Mouse (Mus musculus) mature B cell (primary cell): ENCODE data around the gene Ubash3a.

Source experiments
- in situ Hi-C: fragments of 300-500 bp; cut with MboI; formaldehyde crosslinking; loops from 2 replicates; pipeline ENCODE4 v1.14.3; 2019

Ubash3a gene

DNA sequence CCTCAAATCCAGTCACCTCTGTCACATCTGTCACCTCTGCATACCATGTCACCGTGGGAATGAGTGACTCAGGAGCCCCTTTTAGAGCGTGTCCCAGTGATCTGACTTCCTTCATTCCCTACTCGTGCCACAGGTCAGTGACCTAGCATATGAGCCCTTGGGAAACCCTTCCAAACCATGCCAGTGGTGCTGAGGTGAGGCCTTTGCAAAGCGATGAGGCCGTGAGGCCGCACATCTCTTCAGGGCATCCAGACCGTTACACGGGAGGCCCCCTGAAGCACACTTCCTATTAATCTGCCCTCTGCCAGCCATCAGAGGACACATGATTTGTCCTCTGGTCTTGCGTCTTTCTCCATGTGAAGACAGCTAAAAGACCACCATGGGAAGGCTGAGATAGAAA, 71.9 kb downstream of the Ubash3a start:
- in situ Hi-C loops: no loop called here

DNA sequence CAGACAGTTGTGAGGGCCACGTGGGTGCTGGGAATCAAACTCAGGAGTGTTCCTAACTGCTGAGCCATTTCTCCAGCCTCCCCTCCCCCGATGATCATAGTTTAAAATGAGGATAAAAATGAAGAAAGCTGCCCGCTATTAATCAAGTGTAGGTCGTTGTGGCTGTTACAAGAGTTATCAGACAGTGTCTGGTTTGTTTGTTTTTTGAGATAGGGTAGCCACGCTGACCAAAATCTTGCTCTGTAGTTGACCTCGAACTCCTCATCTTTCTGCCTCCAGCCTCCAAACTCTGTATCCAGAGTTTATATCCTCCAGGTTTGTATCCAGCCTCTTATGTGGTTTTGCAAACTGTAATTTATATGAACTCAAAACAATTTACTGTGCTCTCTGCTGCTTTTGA, 72.6 kb downstream of the Ubash3a start:
- in situ Hi-C loops: no loop called here

DNA sequence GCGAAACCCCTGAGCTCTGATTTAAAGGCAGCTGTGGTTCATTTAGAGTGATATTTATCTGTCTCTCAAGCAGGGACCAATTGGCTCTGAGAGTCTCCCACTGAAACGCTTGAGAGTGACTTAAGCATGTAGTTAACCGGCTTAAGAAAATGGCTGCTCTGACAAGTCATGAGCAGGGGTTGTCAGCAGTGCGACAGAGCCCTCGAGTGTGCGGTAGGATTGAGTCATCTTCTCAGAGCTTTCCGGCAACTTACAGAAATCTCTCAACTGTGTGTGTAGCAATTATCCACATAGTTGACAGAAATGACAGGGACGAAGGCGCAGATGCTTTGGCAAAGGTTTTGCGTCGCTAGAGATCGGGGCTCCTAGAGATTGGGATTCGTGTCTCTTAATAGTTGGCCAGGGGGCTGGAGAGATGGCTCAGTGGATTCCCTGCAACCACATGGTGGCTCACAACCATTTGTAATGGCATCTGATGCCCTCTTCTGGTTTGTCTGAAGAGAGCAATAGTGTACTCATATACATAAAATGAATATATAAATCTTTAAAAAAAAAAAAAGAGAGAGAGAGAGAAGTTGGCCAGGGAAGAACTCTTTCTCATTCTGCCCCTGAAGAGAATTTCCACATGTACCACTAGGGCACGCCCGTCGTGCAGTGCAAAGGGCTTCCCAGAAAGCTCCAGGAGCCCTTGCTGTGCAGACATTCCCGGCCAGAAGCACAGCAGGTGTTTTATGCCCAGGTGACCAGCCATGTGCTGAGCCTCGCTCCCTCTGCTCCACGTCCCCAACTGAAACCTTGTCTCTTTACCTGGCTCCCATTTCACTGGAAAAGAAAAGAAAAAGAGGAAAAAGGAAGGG, 74.4 kb downstream of the Ubash3a start:
- in situ Hi-C loops: no loop called here

DNA sequence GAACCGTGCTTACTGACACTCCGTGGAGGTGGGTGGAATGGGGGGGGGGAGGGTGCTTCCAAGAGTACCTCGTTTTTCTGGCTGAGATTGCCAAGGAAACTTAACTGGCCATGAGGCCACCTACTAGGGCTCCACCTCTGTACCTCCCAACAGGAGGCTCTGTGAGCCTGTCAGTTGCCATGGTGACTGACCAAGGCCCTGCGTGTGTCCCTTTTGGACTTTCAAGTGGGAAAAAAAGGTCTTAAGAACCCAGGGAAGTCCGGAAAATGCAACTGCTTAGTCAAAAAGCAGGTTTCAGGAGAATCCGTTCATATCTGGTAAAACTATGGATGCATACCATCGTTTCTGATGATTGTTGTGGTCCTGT, 75.0 kb downstream of the Ubash3a start:
- in situ Hi-C loops: no loop called here

DNA sequence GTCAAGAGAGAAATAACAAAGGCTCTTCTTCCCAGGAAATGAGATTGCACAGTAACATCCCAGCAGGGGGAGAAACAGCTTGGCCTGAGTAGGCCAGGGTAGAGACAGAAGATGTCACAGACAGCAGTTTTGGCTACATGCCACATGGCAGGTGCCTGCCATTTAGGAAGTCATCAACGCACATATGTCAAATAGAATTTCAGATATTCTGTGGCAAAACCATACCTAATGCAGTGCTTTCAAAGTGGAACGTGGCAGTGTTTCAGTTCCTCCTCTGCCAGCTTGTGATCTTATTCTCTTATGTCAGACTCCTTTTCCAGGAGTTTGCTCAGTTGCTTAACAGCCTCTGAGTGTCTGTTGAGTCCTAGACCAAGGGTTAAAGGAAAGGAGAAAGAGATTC, 78.2 kb downstream of the Ubash3a start:
- in situ Hi-C loops: no loop called here

DNA sequence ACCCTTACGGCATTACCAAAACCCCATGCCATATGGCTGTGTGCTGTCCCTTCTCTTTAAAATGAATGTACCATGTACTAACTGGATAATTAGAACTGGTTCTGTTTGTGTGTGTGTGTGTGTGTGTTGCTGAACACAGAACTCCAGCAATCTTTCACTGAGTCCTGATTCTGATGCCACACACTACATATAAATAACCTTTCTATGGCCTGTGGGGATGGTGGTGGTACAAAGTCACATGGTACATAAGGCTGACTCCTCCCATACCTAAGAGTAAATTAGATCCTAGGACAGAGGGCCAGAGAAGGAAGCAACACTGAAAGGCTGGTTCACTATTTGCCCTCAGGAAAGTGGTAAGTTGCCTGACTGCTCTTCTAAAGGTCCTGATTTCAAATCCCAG, 78.8 kb downstream of the Ubash3a start, which contains the start of gene Slc37a1:
Slc37a1 (plus strand) TSS at position 301 of the 400 bp plus-strand sequence.
- in situ Hi-C loops: no loop called here

DNA sequence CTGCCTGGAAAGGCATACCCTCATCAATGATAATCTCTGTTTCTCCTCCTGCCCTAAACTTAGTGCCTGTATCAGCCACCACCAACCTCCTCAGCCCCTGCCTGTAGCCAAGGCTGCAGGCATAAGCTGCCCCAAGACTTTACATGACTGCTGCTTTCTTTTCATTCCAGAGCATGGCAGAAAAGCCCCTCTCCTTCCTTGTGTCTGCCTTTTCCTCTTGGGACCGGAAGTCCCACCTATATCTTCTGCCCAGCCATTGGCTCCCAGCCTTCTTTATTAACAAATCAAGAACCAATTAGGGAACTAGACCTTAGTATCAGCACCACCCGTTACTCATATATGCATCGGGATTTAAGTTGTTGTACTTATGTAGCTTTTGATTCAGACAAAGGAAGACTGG, 79.5 kb downstream of the Ubash3a start:
- in situ Hi-C loops: no loop called here

DNA sequence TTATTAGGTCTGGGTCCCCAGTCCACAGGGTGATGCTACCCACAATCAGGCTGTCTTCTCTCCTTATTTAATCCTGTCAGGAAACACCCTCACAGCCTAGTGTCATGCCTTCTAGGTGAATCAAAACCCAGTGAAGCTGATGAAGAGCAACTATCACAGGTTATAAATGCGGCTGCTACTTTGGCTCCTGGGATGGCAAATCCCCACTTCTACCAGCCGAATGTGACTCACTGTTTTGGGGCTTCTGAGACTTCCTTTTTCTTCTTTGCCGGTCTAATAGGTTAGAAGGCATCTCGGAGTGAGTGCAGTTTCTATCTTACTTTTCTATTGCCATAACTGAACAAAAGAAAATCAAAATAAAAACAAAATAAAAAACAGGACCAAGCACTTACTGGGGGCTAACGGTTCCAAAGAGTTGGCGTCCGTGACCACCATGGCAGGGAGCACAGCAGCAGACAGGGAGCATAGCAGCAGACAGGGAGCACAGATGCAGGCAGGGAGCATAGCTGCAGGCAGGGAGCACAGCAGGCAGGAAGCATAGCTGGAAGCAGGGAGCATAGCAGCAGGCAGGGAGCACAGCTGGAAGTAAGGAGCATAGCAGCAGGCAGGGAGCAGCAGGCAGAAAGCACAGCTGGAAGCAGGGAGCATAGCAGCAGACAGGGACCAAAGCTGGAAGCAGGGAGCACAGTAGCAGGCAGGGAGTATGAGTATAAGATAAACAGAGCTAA, 81.5 kb downstream of the Ubash3a start:
- in situ Hi-C loops: no loop called here

DNA sequence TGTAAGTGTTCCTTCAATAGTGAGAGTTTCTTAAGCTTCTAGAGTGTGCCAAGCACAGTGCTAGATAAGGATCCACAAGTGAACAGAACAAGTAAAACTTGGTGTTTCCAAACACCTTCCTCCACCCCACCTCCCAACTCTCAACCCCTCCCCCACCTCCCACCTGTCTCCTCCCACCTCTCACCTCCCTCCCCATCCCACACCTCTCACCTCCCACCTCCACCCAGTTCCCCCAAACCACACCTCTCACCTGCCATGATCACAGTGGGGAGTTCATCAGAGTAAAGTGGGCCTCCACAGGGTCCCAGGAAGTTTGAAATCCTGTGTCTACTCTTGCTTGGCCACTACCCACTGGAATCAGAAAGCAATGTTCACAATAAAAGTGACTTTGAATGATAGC, 82.6 kb downstream of the Ubash3a start:
- in situ Hi-C loops: no loop called here

DNA sequence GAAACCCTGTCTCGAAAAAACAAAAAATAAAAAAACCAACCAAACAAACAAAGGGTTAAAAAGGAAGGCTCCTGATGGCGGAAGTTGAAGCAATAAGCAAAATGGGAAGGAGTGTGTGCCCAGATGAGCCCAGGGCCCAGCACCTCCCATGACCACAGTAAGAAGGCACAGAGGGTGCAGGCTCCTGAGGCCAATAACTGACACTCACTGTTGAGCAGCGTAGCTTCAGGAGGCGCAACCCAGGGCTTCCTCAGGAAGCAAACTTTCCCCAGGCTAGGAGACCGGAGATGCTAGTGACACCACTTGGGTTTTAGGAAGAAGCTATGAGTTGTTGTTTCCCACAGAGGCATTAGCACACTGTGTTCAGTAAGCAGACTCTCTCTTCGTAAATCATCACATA, 83.2 kb downstream of the Ubash3a start:
- in situ Hi-C loops: no loop called here

DNA sequence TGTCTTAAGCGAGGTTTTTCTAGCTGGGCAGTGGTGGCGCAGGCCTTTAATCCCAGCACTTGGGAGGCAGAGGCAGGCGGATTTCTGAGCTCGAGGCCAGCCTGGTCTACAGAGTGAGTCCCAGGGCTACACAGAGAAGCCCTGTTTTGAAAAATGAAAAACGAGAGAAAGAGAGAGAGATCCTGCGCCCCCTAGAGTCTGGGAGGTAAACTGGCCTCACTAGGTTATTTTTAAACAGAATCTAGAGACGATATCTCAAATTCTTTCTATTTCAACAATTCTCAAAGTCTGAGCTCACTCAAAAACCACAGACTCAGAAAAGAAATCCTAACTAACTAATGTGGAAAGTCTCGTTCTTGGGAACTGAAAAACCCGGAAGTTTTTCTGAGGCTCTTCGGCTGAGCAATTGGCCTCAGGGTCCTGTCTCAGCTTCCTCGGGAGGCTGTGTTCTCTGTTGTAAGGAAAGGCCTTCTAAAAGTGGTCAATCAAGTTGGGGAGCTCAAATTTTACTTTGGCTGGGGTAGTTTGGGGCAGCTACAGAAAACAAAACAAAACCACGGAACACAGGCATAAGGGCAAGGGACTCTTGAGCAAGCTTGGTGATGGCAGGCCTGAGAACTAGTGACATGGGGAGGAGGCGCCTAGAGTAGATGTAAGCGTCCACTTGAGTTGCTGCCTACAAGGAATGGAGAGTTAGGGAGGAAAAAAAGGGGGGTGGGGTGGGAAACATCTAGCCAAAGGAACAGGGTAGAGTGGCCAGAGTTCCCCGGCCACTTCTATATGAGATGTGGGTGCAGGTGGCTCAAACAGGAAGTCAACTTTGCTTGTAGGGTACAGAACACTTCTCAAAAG, 86.9 kb downstream of the Ubash3a start:
- in situ Hi-C loops: loop anchor here (5.0 kb wide), 1 partner anchor 37 kb away; no protein-coding TSS in a partner anchor

DNA sequence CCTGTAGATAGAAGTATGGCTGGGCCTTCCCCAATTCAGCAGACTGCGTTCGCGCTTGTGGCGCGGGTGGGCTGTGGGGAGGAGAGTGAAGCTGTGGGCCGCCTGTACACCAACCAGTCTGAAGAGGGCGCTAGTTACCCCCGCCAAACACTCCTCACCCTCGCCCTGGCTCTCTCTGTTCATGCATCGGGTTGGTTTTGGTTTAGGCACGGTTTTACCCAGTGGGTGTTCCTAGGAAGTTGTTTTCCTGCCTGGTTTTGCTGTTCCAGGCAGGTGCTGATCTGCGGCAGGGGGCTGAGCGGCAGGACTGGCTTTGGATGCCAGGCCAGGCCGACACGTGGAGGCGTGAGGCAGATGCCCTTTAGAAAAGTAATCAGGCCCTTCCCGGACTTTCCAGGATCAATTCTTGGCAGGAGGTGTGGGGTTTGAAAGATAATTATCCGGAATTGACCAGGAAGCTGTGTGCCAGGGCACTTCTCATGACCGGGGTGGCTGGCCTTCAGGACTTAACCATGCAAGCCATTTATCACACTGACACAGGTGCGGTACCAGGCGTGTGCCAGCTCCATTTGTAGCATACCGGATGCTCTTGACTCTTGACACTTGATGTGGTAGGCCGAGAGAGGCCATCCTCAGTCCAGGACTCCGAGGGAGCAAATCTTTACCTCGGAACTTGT, 87.7 kb downstream of the Ubash3a start:
- in situ Hi-C loops: loop anchor here (5.0 kb wide), 1 partner anchor 38 kb away; no protein-coding TSS in a partner anchor

DNA sequence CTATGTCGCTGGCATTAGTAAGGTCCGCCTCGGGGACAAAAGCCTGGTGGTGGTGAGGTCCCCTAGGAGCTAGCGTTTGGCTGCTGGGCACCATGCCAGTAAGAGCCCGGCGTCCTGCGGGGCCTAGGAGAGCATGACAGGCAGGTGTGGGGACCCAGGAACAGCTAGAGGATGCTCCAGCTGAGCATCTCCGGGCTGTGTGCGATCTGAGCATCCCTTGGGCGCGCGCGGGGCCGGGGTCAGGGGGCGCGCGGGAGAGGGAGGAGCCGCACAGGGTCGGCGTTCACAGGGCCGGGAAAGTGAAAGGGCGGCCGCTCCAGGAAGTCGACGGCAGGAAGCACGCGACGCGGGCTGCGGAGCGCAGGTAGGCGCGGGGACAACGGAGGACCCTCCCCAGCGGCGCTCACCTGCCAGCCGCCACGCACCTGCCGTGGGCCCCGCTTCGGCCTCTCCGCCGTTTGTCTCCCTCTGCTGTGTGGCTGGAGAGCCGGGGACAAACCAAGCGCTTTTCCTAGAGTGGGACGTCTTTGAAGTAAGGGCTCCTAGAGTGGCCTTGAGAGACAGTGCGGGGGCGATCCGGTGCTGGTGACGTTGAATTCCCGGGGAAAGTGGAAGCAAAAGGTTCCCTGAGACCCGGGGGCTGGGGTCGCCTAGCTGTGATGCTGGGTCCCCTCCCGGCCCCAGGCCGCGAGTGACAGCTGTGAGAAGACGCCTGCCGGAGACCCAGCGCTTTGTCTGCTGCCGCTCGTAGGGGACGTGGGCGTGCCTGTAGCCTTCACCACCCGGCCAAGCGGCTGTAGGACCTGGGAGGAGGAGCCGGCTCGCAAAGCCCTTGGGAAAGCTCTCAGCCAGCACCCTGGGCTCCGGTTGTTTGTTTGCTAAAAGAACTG, 88.5 kb downstream of the Ubash3a start:
- in situ Hi-C loops: loop anchor here (5.0 kb wide), 1 partner anchor 39 kb away; no protein-coding TSS in a partner anchor
